Comparison of ENCODE assay signal across 34 mouse cellular contexts in the genomic region with DNA sequence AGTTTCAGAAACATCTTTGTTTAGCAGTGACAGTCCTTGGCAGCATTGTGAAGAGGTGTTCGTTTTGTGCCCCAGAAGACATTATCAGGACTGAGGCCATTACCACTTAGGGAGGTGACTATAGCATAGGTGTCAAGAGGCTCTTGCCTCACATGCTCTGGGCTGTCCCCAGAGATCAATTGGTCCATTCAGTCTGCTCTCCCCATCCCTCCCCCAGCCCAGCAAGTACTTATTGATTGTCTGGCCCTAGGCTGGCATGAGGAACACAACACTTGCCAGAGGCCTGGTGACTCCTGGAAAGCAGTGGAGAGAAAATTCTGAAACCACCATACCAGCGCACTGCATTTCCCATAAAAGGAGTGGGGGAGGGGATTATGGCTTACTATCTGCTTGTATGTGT. TPM values are rescaled to one million over a fixed set of nuclear protein-coding genes. Genes with fewer than 3 reads are reported as not detected.
"Had no signal": no experiment of that assay in that cellular context is flagged by ENCODE, and none has a peak within 500 bp of the region (broad histone marks: within the 10 kb centered on the region; RNA-seq: fewer than 3 reads in every experiment).

No protein-coding gene starts in this region.

- H3K9me3 ChIP-seq: limb, embryonic 10.5 days; limb, embryonic 12.5 days; limb, embryonic 13.5 days; limb, embryonic 15.5 days; liver, embryonic 12.5 days; liver, embryonic 13.5 days; liver, embryonic 15.5 days; lung, embryonic 15.5 days; megakaryocyte, embryonic 14.5 days; midbrain, embryonic 10.5 days; midbrain, embryonic 12.5 days; midbrain, embryonic 13.5 days; midbrain, embryonic 15.5 days; neural tube, embryonic 12.5 days had no signal

- H3K27ac ChIP-seq: left cerebral cortex, adult 2 months; limb, embryonic 10.5 days; limb, embryonic 12.5 days; limb, embryonic 13.5 days; limb, embryonic 15.5 days; liver, embryonic 12.5 days; liver, embryonic 13.5 days; liver, embryonic 14.5 days; liver, embryonic 15.5 days; lung, embryonic 15.5 days; macrophage; midbrain, embryonic 10.5 days; midbrain, embryonic 12.5 days; midbrain, embryonic 13.5 days; midbrain, embryonic 15.5 days; neural tube, embryonic 12.5 days had no signal

- H3K4me2 ChIP-seq: limb, embryonic 12.5 days; limb, embryonic 13.5 days; limb, embryonic 15.5 days; liver, embryonic 12.5 days; liver, embryonic 13.5 days; liver, embryonic 15.5 days; lung, embryonic 14.5 days; lung, embryonic 15.5 days; midbrain, embryonic 11.5 days; midbrain, embryonic 12.5 days; midbrain, embryonic 13.5 days; midbrain, embryonic 15.5 days; neural tube, embryonic 12.5 days had no signal

- H3K9ac ChIP-seq: limb, embryonic 12.5 days; limb, embryonic 13.5 days; limb, embryonic 15.5 days; liver, embryonic 12.5 days; liver, embryonic 13.5 days; liver, embryonic 14.5 days; liver, embryonic 15.5 days; lung, embryonic 14.5 days; lung, embryonic 15.5 days; midbrain, embryonic 12.5 days; midbrain, embryonic 13.5 days; midbrain, embryonic 15.5 days; neural tube, embryonic 12.5 days had no signal

- DNase-seq: left cerebral cortex, postnatal 4 days; liver, embryonic 13.5 days; lung, adult 18-20 months; lung, adult 2 months; lung, embryonic 14.5 days; lung, postnatal 10 days; lung, postnatal 14 days; lung, postnatal 36 days; lung, postnatal 4 days; midbrain, embryonic 14.5 days had no signal

- H3K4me1 ChIP-seq: limb, embryonic 10.5 days; limb, embryonic 12.5 days; limb, embryonic 13.5 days; limb, embryonic 15.5 days; liver, embryonic 12.5 days; liver, embryonic 13.5 days; liver, embryonic 15.5 days; lung, embryonic 15.5 days; midbrain, embryonic 10.5 days; midbrain, embryonic 12.5 days; midbrain, embryonic 13.5 days; midbrain, embryonic 15.5 days; neural tube, embryonic 12.5 days had no signal

- H3K4me3 ChIP-seq: left cerebral cortex, adult 2 months; limb, embryonic 10.5 days; limb, embryonic 12.5 days; limb, embryonic 13.5 days; limb, embryonic 15.5 days; liver, embryonic 12.5 days; liver, embryonic 13.5 days; liver, embryonic 15.5 days; lung, embryonic 15.5 days; megakaryocyte, embryonic 14.5 days; midbrain, embryonic 10.5 days; midbrain, embryonic 12.5 days; midbrain, embryonic 13.5 days; midbrain, embryonic 15.5 days; myocyte; neural tube, embryonic 12.5 days had no signal

- H3K27me3 ChIP-seq: limb, embryonic 12.5 days; limb, embryonic 13.5 days; limb, embryonic 15.5 days; liver, embryonic 12.5 days; liver, embryonic 13.5 days; liver, embryonic 15.5 days; lung, embryonic 15.5 days; midbrain, embryonic 12.5 days; midbrain, embryonic 13.5 days; midbrain, embryonic 15.5 days; neural tube, embryonic 12.5 days had no signal

- ATAC-seq: liver, embryonic 12.5 days; lung, postnatal 0 days; midbrain, embryonic 13.5 days; midbrain, embryonic 15.5 days; midbrain, embryonic 16.5 days had no signal

RNA-seq across cellular contexts. Expression of gene Slc4a3, which starts 8.5 kb away (rescaled TPM):
- total RNA-seq: megakaryocyte, adult 5-6 weeks; megakaryocyte-erythroid progenitor cell, adult 5-6 weeks; monocyte, adult 5-6 weeks had no signal

RNA-seq across cellular contexts. Expression of gene Inha, which starts 30.7 kb away (rescaled TPM):
- total RNA-seq: megakaryocyte progenitor cell, adult 5-6 weeks; megakaryocyte, adult 5-6 weeks; monocyte, adult 5-6 weeks had no signal
- polyA plus RNA-seq: macrophage had no signal

RNA-seq across cellular contexts. Expression of gene Obsl1, which starts 31.3 kb away (rescaled TPM):
- total RNA-seq: megakaryocyte, adult 5-6 weeks; monocyte, adult 5-6 weeks had no signal
- polyA plus RNA-seq: macrophage had no signal

RNA-seq across cellular contexts. Expression of gene Tmem198, which starts 58.3 kb away (rescaled TPM):
- total RNA-seq: megakaryocyte progenitor cell, adult 5-6 weeks; megakaryocyte-erythroid progenitor cell, adult 5-6 weeks had no signal
- polyA plus RNA-seq: macrophage had no signal
